Mouse (Mus musculus): Measurements from ENCODE around the gene Psg19.
A peak's percentile ranks its signal among the peaks of the same experiment; 100 is the strongest.
"Not testable (repeated sequence)": the region's sequence is repeated elsewhere in the genome, so short reads cannot be mapped to it uniquely, and the experiment has no call there.

The Psg19 gene

DNA sequence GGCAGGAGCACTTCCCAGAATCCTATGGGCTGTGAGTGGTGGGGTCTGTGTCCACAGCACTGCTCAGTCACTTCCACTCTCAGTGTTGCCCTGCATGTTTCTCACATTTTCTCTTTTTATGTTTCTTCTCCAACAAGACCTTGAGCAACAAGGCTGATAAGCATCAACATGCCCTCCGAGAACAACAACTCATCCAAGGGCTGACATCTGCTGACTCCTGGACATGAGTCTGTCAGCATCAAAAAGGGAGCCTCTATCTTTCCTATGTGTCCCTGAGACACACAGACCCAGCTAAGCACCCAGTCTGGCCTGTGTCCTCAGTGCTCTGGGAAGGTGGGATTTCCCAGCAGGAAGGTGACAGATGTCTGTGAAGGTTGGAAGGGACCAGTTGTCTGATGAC is at the start of gene Psg19:
Gene Psg19, minus strand, starts transcription at position 101 of the 400 bp plus-strand sequence.
- DNase-seq (ENCODE audit: inconsistent ontology term) = no peak

DNA sequence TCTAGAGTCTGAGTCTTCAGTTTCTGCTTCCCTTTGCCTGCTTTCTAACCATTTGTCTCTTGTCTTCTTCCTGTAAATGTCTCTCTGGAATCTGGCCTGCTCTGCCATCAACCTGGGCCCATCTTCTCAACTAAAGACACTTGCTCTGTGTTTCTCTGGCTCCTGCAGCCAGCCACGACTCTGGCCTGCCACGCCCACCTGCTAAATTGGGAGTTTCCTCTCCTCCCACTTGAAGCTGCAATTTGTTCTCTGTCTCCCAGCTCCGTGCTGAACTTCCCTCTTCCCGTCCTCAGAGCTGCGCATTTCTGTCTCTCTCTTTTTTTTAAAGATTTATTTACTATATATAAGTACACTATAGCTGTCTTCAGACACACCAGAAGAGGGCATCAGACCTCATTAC is 46.5 kb upstream of the Psg19 start:
- DNase-seq (ENCODE audit: inconsistent ontology term) = no peak

- DNase-seq (ENCODE audit: inconsistent ontology term) = no peak
Measured at GRCm38 (mm10) chr7:18841174-18841567, 42.9 kb upstream of the Psg19 start.

DNA sequence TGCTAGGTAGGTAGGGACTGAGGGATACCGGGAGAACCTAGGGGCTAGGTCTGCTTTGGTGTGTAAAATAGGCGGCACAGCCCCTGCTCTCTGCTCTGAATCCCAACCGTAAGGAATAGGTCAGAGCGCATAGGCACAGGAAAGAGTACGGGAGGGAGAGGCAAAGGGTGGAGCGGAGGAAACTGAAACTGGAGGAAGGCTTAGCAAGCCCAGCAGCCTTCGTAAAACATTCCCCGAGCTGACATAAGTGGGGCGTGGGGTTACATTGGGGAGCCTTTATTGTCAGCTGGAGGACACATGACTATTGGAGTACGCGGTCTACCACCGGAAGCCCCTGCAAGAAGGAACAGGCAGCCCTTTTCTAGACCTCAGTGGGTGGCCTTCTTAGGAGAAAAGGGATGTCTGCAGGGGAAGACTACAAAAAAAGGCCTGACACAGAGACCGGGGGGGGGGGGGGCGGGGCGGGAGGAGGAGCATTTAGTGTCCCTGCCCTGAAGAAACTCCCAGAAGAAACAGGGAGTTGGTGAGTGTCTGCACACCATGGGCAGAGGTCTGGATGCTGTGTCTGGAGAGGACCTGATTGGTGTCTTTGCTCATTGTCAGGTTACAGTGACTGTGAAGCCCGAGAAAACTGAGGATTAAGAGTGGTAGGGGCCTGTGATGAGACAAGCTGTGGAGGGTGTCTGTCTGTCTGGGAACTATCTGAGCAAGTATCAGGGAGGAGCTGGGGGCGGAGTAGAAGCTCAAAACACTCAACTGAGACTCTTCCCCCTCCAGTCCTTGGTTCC is 42.3 kb upstream of the Psg19 start:
- DNase-seq (ENCODE audit: inconsistent ontology term) = peak; percentile 66

- DNase-seq (ENCODE audit: inconsistent ontology term) = no peak
Measured at GRCm38 (mm10) chr7:18839865-18840264, 41.5 kb upstream of the Psg19 start, which contains the start of gene Mill2. TSS of gene Mill2 (plus strand) at chr7:18839966.

DNA sequence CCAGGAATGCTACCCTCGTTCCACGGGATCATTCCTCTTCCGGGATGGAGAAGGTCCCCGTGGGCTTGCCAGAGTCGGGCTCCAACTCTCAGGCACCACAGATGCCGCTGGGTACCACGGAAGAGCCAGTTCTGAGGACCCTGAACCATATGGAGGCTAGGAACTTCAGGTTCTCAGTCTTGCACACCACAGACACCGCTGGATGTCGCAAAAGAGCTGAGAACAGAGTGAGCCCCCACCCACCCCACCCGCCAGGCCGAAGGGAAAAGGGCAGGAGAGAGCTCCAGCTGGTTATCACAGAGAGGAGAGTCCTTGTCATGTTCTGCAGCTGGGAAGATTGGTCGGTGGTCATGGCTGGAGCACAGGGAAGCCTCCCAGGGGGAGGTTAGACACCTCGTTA is 34.0 kb upstream of the Psg19 start:
- no peak for DNase-seq (ENCODE audit: inconsistent ontology term)

- DNase-seq (ENCODE audit: inconsistent ontology term) = no peak
Measured at GRCm38 (mm10) chr7:18829545-18829944, 31.2 kb upstream of the Psg19 start.

DNA sequence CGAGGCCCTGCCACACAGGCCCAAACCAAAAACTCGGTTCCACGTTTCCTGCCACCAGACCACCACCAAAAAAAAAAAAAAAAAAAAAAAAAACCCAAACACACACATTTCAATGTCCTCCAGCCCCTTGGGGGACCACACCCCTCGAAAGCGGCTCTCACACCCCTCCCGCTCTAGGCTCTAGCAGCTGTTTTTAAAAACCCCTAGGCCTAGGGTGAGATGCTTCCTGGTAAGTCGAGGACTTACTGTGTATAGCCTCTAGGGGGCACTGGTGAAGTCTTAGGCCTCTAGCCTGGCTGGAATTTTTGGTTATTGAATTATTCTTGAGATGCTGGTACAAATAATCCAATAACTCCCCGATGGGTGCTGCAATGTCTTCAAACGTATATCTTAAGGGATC is 30.3 kb upstream of the Psg19 start:
- DNase-seq (ENCODE audit: inconsistent ontology term) = no peak

DNA sequence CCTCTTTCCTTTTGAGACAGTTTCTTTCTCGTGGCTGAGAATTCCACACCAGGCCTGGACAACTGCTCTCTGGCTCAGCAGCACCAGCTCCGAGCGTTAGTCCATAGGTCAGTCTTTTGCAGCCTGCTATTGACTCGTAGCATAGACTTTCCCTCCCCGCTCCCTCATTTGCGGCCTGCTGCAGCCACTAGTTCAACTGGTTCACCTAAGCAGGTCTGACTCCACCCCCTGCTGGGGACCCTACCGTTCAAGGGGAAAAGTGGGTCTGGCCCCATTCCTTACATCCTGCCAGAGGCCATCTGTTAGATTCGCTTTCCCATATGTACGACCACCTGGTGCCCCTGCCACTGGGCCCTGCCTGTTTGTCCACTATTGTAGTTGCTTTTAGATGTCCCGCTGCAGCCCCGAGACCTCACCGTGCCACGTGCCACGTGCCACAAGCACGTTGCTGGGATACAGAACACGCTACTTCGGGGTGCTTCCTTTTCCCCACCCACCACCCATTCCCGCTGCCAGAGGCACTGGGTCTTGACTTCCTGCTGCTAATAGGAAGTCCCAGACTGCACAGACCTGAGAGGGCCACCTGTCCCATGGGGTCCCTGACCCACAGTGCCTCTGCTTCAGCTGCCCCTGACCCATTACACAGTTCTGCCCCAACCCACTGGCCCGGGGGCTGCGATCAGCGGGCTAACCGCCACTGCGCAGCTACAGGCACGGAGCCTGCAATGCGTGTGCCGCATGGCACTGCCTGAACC is 29.6 kb upstream of the Psg19 start:
- DNase-seq (ENCODE audit: inconsistent ontology term) = no peak

GRCm38 (mm10) chr7:18821507-18821906 is 23.2 kb upstream of the Psg19 start, which contains the start of gene Psg17:
TSS of gene Psg17 (minus strand) at chr7:18821607.
- DNase-seq (ENCODE audit: inconsistent ontology term) = no peak

GRCm38 (mm10) chr7:18818301-18818700 is 20.0 kb upstream of the Psg19 start:
- no peak for DNase-seq (ENCODE audit: inconsistent ontology term)

DNA sequence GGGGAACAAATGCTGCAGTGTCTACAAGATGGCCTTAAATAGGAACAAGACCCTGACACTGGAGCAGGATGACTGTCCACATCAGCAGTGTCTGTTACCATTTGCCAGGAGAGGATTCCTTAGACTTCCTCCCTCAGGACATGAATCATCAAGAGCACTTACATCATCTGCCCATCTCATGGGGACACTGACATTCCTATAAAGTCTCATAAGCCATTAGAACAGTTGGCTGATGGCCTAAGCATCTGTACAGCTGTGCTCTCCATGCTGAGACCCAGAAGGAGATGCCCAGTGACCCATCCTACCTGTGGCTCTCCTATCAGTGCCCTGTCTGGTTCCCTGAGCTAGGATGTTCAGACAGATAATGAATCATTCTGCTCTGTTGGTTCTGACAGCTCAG is 5.2 kb upstream of the Psg19 start:
- peak; percentile 17 for DNase-seq (ENCODE audit: inconsistent ontology term)

DNA sequence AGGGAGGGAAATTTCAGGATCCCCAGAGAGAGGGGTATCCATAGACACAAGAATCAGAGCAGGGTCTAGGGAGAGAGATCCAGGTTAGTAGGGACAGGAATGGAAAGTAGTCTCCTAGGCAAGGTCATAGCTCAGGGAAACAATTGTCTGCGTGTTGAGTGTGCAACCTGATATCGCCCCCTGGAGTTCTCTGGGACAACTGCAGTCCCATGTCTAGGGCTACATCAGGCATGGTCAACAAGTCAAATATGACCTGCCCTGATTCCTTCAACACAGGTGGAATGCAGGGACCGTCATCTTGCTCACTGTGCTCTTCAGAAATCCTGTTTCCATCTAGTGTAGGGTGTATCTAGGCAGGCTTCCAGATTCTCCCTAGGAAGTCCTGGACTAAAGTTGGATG is 809 bp upstream of the Psg19 start:
- no peak for DNase-seq (ENCODE audit: inconsistent ontology term)

DNA sequence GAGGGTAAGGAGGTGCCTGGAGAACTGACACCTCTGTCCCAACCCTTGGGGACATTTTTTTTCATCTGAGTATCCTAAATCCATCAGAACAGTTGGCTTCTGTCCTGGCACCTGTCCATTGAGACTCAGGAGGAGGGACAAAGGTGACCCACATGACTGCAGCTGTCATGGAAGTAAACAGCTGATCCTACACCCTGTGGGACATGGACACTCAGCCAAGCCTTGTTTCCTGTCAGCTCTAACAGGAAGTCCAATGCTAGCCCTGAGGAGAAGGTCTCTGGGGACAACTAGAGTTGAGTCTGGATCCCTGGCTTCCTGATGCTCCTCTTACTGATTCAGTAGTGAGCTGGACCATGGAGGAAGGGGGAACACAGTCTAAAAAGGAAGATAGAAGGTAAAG is 7.6 kb downstream of the Psg19 start:
- DNase-seq (ENCODE audit: inconsistent ontology term) = not testable (repeated sequence)

GRCm38 (mm10) chr7:18781301-18781700 is 17.0 kb downstream of the Psg19 start:
- not testable (repeated sequence) for DNase-seq (ENCODE audit: inconsistent ontology term)

- DNase-seq (ENCODE audit: inconsistent ontology term) = peak; percentile 14
Measured at GRCm38 (mm10) chr7:18779337-18779781, 19.0 kb downstream of the Psg19 start.

DNA sequence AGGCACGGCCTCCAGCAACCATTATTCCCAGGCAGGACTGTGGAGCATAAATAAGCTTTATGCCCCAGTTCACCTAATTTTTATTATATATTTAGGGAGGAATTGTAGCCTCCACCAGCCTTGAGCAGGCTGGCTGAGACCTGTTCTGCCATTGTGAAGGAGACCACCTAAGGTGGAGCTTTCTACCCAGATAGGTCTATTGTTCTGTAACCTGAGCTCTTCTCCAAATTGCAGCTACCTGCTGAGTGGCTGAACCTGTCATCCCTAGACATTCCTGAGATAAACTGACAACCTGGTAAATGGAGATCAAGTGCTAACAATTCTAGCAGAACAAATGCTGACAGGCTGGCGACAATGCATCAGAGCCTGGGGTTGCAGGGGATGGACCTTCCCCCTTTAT is 35.4 kb downstream of the Psg19 start:
- DNase-seq (ENCODE audit: inconsistent ontology term) = not testable (repeated sequence)

DNA sequence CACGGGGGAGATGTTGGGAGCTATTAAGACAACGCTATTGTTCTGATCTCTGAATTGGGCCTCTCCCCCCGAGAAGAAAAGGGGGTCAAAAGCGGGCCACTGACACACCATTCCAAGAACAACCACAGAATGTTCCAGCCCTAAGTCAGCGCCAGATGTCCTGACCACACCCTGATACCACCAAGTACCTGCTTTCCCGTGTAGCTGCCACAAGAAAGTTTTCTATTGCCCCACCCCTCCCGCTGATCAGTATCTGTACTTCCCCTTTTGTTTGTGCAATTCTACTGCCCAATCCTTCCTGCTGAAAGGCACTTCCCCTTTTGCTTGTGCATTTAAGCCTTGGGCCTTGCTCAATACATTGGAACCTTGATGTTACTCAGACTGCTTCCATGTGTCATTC is 38.2 kb downstream of the Psg19 start:
- not testable (repeated sequence) for DNase-seq (ENCODE audit: inconsistent ontology term)

DNA sequence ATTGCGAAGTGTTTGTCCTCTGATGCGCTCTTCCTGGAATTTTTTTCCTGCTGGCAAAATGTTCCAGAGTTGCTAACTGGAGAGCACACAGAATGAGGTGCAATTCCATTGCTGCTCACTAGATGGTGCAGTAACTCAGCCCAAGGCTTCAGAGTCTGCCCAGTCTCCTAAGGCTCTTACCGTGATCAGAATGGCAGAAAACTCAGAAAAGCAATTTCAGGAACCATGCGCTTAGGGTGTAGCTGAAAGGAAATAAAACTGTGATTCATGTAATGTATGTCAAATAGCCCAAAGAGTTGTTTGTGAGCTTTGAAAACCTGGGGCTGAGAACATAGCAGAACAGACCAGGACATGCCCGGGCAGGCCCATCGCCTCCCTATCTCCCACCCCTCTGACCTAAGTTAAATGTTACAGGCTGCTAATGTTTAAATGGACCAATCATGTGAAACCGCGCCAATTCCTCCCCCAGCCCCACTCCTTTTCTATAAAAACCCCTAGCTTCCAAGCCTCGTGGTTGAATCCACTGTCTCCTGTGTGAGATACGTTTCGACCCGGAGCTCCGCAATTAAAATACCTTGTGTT is 48.3 kb downstream of the Psg19 start:
- peak; percentile 75 for DNase-seq (ENCODE audit: inconsistent ontology term)

- no peak for DNase-seq (ENCODE audit: inconsistent ontology term)
Measured at GRCm38 (mm10) chr7:18748994-18749895, 49.1 kb downstream of the Psg19 start.

DNA sequence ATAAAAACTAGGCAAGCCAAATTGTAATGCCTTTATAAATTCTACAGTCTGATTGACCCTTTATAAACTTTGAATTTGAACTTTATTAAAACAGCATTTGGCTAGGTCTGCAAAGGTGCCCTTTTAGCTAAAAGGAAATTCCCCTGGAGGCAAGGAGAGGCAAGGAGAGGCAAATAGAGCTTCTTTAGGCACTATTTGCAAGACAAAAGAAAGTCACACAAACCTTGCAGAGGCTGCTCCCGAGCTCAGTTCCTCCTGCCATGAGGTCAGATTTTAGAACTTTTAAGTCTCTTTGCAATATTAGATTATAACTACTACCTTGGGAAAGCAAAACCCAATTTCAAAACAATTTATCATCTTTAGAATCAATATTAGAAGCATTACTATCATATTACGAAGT is 50.9 kb downstream of the Psg19 start:
- not testable (repeated sequence) for DNase-seq (ENCODE audit: inconsistent ontology term)

Data from Muller cell, postnatal 12 days (primary cell).